Mouse (Mus musculus) WW6 (cell line): ENCODE measurements around the gene Hmx1.
A peak's percentile ranks its signal among the peaks of the same experiment; 100 is the strongest.

Experiments used
- DNase-seq: peaks from one replicate; pipeline ENCODE4 v3.0.0-alpha.2; 2013; ENCODE audit warnings: low read depth, low spot score

The Hmx1 gene

GRCm38 (mm10) chr5:35388491-35389111 lies at the start of gene Hmx1:
Gene Hmx1 (plus strand): TSS chr5:35389108.
- no peak for DNase-seq

- no peak for DNase-seq
Measured at GRCm38 (mm10) chr5:35345084-35345483, 43.8 kb upstream of the Hmx1 start.

GRCm38 (mm10) chr5:35348794-35349193 lies 40.1 kb upstream of the Hmx1 start:
- peak; percentile 16 for DNase-seq

- DNase-seq: no peak
Measured at GRCm38 (mm10) chr5:35357544-35358440, 31.1 kb upstream of the Hmx1 start.

- peak; percentile 60 for DNase-seq
Measured at GRCm38 (mm10) chr5:35361570-35362284, 27.2 kb upstream of the Hmx1 start.

GRCm38 (mm10) chr5:35366241-35367032 lies 22.5 kb upstream of the Hmx1 start:
- no peak for DNase-seq

GRCm38 (mm10) chr5:35368916-35369315 lies 20.0 kb upstream of the Hmx1 start:
- DNase-seq: no peak

- DNase-seq: no peak
Measured at GRCm38 (mm10) chr5:35379066-35379465, 9.8 kb upstream of the Hmx1 start.

GRCm38 (mm10) chr5:35379815-35380214 lies 9.1 kb upstream of the Hmx1 start:
- no peak for DNase-seq

- DNase-seq: no peak
Measured at GRCm38 (mm10) chr5:35387834-35388490, 946 bp upstream of the Hmx1 start.

- DNase-seq: no peak
Measured at GRCm38 (mm10) chr5:35389441-35389840, 533 bp downstream of the Hmx1 start.

GRCm38 (mm10) chr5:35389915-35390314 lies 1.0 kb downstream of the Hmx1 start:
- no peak for DNase-seq

GRCm38 (mm10) chr5:35390848-35391655 lies 2.1 kb downstream of the Hmx1 start:
- no peak for DNase-seq

- no peak for DNase-seq
Measured at GRCm38 (mm10) chr5:35391656-35392333, 2.9 kb downstream of the Hmx1 start.

- no peak for DNase-seq
Measured at GRCm38 (mm10) chr5:35392334-35392695, 3.4 kb downstream of the Hmx1 start.

GRCm38 (mm10) chr5:35395566-35396440 lies 6.9 kb downstream of the Hmx1 start:
- no peak for DNase-seq

GRCm38 (mm10) chr5:35396976-35397641 lies 8.2 kb downstream of the Hmx1 start:
- DNase-seq: no peak
